Mouse (Mus musculus): ENCODE data around the gene Ankrd54. TPM values are rescaled to one million over a fixed set of nuclear protein-coding genes. Genes with fewer than 3 reads are reported as not detected.
A peak's percentile ranks its signal among the peaks of the same experiment; 100 is the strongest.

Ankrd54 gene
- total and polyA plus RNA-seq, 3 experiments: 21.8 to 38.6 (median 26.4) TPM

- Histone ChIP-seq H3K4me2 (ENCODE audit: insufficient read depth, low read depth, poor library complexity, severe bottlenecking) (peak overlapping the region; percentile 90), H3K79me2 (replicated peaks; ENCODE audit: control insufficient read depth, extremely low read depth, insufficient read depth, poor library complexity, severe bottlenecking) (peaks cover 17% of the 10 kb centered on the region), H3K36me3 (replicated peaks in 1 of 2; ENCODE audit: control insufficient read depth in 1 of 2, insufficient read depth in 1 of 2, low read length in 1 of 2) (peaks cover 27 to 30% of the 10 kb centered on the region in 2 experiments), H3K9ac (ENCODE audit: insufficient read depth, low read depth) (peak overlapping the region; percentile 54), H3K9me3 (replicated peaks; ENCODE audit: low read length) (peaks cover 9% of the 10 kb centered on the region), H3K4me3 (replicated peaks in 1 of 3; ENCODE audit: low read depth in 2 of 3, low read length in 2 of 3, poor library complexity in 1 of 3) (peak overlapping the region in 2 of 3 experiments; percentile 19 to 39), H3K4me1 (ENCODE audit: control insufficient read depth in 1 of 2, insufficient read depth in 2 of 2) (peaks cover 20 to 59% of the 10 kb centered on the region in 2 experiments), H3K27me3 (replicated peaks) (no peaks in the 10 kb centered on the region), H3K27ac (ENCODE audit: insufficient read depth, low read depth) (peak overlapping the region; percentile 63)
- in situ Hi-C loops (cut with MboI; ENCODE audit: low pct_ligation_motif_present, low pct_unique_long_range_greater_than_20kb, low sequenced_read_pairs) (no loop called here), dilution Hi-C loops (cut with MboI; ENCODE audit: extremely low pct_ligation_motif_present, extremely low pct_unique_long_range_greater_than_20kb, low sequenced_read_pairs) (no loop called here)
- no peak for DNase-seq (ENCODE audit: extremely low read depth)
- TF ChIP-seq MAX (IDR thresholded peaks at IDR 0.05; ENCODE audit: low read length): no peak
- no peak for TF ChIP-seq USF1 (IDR thresholded peaks at IDR 0.05; ENCODE audit: low read depth, low read length)
- TF ChIP-seq GABPA (IDR thresholded peaks at IDR 0.05; ENCODE audit: insufficient replicate concordance, low read depth, low read length): no peak
- TF ChIP-seq CHD2 (IDR thresholded peaks at IDR 0.05; ENCODE audit: low read length): no peak
- TF ChIP-seq ZNF384 (IDR thresholded peaks at IDR 0.05; ENCODE audit: low read depth, low read length): peak; percentile 99
- TF ChIP-seq HCFC1 (IDR thresholded peaks at IDR 0.05; ENCODE audit: low read depth, low read length): no peak; the same call in none of the 2 replicates
- TF ChIP-seq MEF2A (IDR thresholded peaks at IDR 0.05; ENCODE audit: borderline replicate concordance, low read depth, low read length): no peak
- TF ChIP-seq CHD1 (IDR thresholded peaks at IDR 0.05; ENCODE audit: low read depth, low read length): no peak
- TF ChIP-seq RAD21 (IDR thresholded peaks at IDR 0.05; ENCODE audit: low read depth, low read length): no peak
- no peak for TF ChIP-seq RCOR1 (conservative IDR thresholded peaks at IDR 0.05; ENCODE audit: low read depth, low read length)
- no peak for TF ChIP-seq ZMIZ1 (IDR thresholded peaks at IDR 0.05; ENCODE audit: low read depth, low read length)
- peak; percentile 23; the same call in 1 of the 2 replicates for TF ChIP-seq ETS1 (conservative IDR thresholded peaks at IDR 0.05; ENCODE audit: low read depth, low read length)
- no peak for TF ChIP-seq NELFE (IDR thresholded peaks at IDR 0.05; ENCODE audit: low read depth, low read length)
- TF ChIP-seq POLR2A (IDR thresholded peaks at IDR 0.05; ENCODE audit: low read depth, low read length): no peak
- TF ChIP-seq PAX5 (IDR thresholded peaks at IDR 0.05; ENCODE audit: low read length): no peak
- TF ChIP-seq MAFK (IDR thresholded peaks at IDR 0.05; ENCODE audit: insufficient replicate concordance, low read length): no peak
- no peak for TF ChIP-seq CTCF (conservative IDR thresholded peaks at IDR 0.05 in 1 of 2, IDR thresholded peaks at IDR 0.05 in 1 of 2; ENCODE audit: low read depth in 2 of 2, low read length in 2 of 2)
- TF ChIP-seq JUND (conservative IDR thresholded peaks at IDR 0.05; ENCODE audit: low read depth, low read length): peak; percentile 92
- TF ChIP-seq EP300 (IDR thresholded peaks at IDR 0.05; ENCODE audit: low read length): peak; percentile 48; the same call in 1 of the 2 replicates
- TF ChIP-seq USF2 (conservative IDR thresholded peaks at IDR 0.05; ENCODE audit: low read depth, low read length): no peak
- TF ChIP-seq TCF12 (IDR thresholded peaks at IDR 0.05; ENCODE audit: low read depth, low read length): no peak; the same call in 1 of the 2 replicates
- TF ChIP-seq BHLHE40 (IDR thresholded peaks at IDR 0.05; ENCODE audit: low read depth, low read length): peak; percentile 86
- TF ChIP-seq POLR2AphosphoS2 (IDR thresholded peaks at IDR 0.05; ENCODE audit: low read depth, low read length): no peak
- TF ChIP-seq NRF1 (IDR thresholded peaks at IDR 0.05; ENCODE audit: low read depth, low read length): no peak
- TF ChIP-seq KAT2A (IDR thresholded peaks at IDR 0.05; ENCODE audit: insufficient replicate concordance, low read length): no peak
- no peak; the same call in 1 of the 2 replicates for TF ChIP-seq ELF1 (IDR thresholded peaks at IDR 0.05; ENCODE audit: low read depth, low read length)
- no peak for TF ChIP-seq SMC3 (IDR thresholded peaks at IDR 0.05; ENCODE audit: low read depth, low read length)
- no peak; the same call in 1 of the 2 replicates for TF ChIP-seq E2F4 (IDR thresholded peaks at IDR 0.05; ENCODE audit: insufficient replicate concordance, low read depth, low read length)
- TF ChIP-seq MXI1 (IDR thresholded peaks at IDR 0.05; ENCODE audit: low read depth, low read length): no peak
- 0 out of 2 replicates have a peak, but pooled peaks have one; percentile 37 for TF ChIP-seq TBP (conservative IDR thresholded peaks at IDR 0.05; ENCODE audit: low read depth, low read length)
- no peak for TF ChIP-seq MAZ (IDR thresholded peaks at IDR 0.05; ENCODE audit: low read depth, low read length)
- TF ChIP-seq UBTF (IDR thresholded peaks at IDR 0.05; ENCODE audit: low read depth, low read length): peak; percentile 34; the same call in 1 of the 2 replicates
- TF ChIP-seq ZC3H11A (IDR thresholded peaks at IDR 0.05; ENCODE audit: low read depth, low read length): no peak
- TF ChIP-seq SIN3A (IDR thresholded peaks at IDR 0.05; ENCODE audit: low read length): peak; percentile 68; the same call in 1 of the 2 replicates
- TF ChIP-seq IRF4 (IDR thresholded peaks at IDR 0.05; ENCODE audit: low read depth, low read length): peak; percentile 93
- no peak; the same call in 1 of the 2 replicates for TF ChIP-seq MYC (IDR thresholded peaks at IDR 0.05; ENCODE audit: low read depth, low read length)
- peak; percentile 81 for TF ChIP-seq JUN (IDR thresholded peaks at IDR 0.05; ENCODE audit: insufficient read depth, low read depth, low read length)
- no peak; the same call in 1 of the 2 replicates for TF ChIP-seq ZKSCAN1 (IDR thresholded peaks at IDR 0.05; ENCODE audit: borderline replicate concordance, low read depth, low read length)
Measured at GRCm38 (mm10) chr15:79063160-79063740, 557 bp upstream of the Ankrd54 start.
